ENCODE assay signal across 40 mouse cellular contexts in the genomic region with DNA sequence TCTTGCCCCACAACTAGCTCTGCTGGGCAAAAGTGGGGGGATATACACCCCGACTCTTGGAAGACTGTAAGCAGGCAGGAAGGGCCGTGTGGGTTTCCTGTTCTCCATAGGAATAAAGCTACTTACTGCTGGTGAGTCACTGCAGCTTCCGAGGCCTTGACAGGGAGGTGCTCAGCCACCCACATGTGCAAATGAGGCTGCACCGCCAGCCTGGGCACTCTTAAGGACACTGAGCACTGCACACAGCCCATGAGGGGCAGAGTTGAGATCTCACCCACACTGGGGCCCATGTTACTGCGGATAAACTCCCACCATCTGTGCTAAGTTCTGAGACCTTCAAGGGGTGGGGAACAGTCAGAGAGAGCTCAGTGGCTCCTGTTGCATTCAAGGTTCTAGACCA. TPM values are rescaled to one million over a fixed set of nuclear protein-coding genes. Genes with fewer than 3 reads are reported as not detected.
A peak's percentile ranks its signal among the peaks of the same experiment; 100 is the strongest.
DNase-seq lines count a peak whose midpoint lies in the region; ATAC-seq and TF ChIP-seq lines count a peak whose summit lies in the region.
"Had no signal": no experiment of that assay in that cellular context is flagged by ENCODE, and none has a peak within 500 bp of the region (broad histone marks: within the 10 kb centered on the region; RNA-seq: fewer than 3 reads in every experiment).

No protein-coding gene starts in this region.

- no peaks in the 10 kb centered on the region; the same call in 1 of the 2 replicates for H3K4me1 ChIP-seq in stomach, postnatal 0 days (replicated peaks; ENCODE audit: control insufficient read depth, insufficient read depth)

- H3K27ac ChIP-seq in gastrocnemius, adult 2 months, result no peak overlapping the region
- H3K27ac ChIP-seq in stomach, postnatal 0 days (replicated peaks), result no peak overlapping the region
- H3K27ac ChIP-seq: embryonic facial prominence, embryonic 10.5 days; embryonic facial prominence, embryonic 15.5 days; forebrain, embryonic 12.5 days; hindbrain, embryonic 12.5 days; hindbrain, postnatal 0 days; intestine, embryonic 15.5 days; limb, embryonic 10.5 days; limb, embryonic 15.5 days; liver, embryonic 15.5 days had no signal

- no peak for TF ChIP-seq CTCF in gastrocnemius, adult 2 months (IDR thresholded peaks at IDR 0.05)
- TF ChIP-seq CTCF in stomach, postnatal 0 days (IDR thresholded peaks at IDR 0.05; ENCODE audit: low read depth), result no peak

- H3K4me3 ChIP-seq in gastrocnemius, adult 2 months, result no peak overlapping the region
- H3K4me3 ChIP-seq in stomach, postnatal 0 days (ENCODE audit: low read depth, low read length), result no peak overlapping the region
- H3K4me3 ChIP-seq: embryonic facial prominence, embryonic 10.5 days; embryonic facial prominence, embryonic 15.5 days; forebrain, embryonic 12.5 days; hindbrain, embryonic 12.5 days; intestine, embryonic 15.5 days; limb, embryonic 10.5 days; limb, embryonic 15.5 days; liver, embryonic 15.5 days had no signal

- H3K4me2 ChIP-seq in stomach, postnatal 0 days (replicated peaks; ENCODE audit: low read depth), result no peak overlapping the region
- H3K4me2 ChIP-seq: embryonic facial prominence, embryonic 15.5 days; forebrain, embryonic 12.5 days; heart, embryonic 11.5 days; hindbrain, embryonic 12.5 days; intestine, embryonic 15.5 days; limb, embryonic 15.5 days; liver, embryonic 15.5 days; lung, embryonic 14.5 days had no signal

- no peak overlapping the region for H3K9ac ChIP-seq in stomach, postnatal 0 days (ENCODE audit: low read length)
- H3K9ac ChIP-seq: embryonic facial prominence, embryonic 15.5 days; forebrain, embryonic 12.5 days; hindbrain, embryonic 12.5 days; intestine, embryonic 15.5 days; limb, embryonic 15.5 days; liver, embryonic 15.5 days; lung, embryonic 14.5 days had no signal

- no peak for TF ChIP-seq EP300 in stomach, postnatal 0 days (optimal IDR thresholded peaks at IDR 0.05)

- no peak for ATAC-seq in stomach, postnatal 0 days (ENCODE audit: low FRiP score, low TSS enrichment)
- ATAC-seq: hindbrain, postnatal 0 days; intestine, embryonic 15.5 days had no signal

- peak; percentile 63 to 78 for DNase-seq in adrenal gland, adult (ENCODE audit: inconsistent age in 2 of 2, low spot score in 1 of 2)
- no peak for DNase-seq in adrenal gland, postnatal 4 days (ENCODE audit: low spot score in 2 of 2)
- peak; percentile 82 for DNase-seq in right cerebral cortex, adult 18-20 months
- DNase-seq in right cerebral cortex, postnatal 10 days (ENCODE audit: low spot score in 2 of 2), result no peak
- peak; percentile 32 for DNase-seq in adrenal gland, adult 8-10 months
- peak; percentile 81 for DNase-seq in brain, adult 2 months (ENCODE audit: low read depth, low spot score)
- no peak for DNase-seq in gastrocnemius, adult 2 months
- no peak for DNase-seq in stomach, postnatal 0 days (ENCODE audit: low spot score)
- DNase-seq: cerebellum, adult 8-10 months; cerebellum, postnatal 25 days; gastrocnemius, postnatal 36 days; heart, adult 18-20 months; heart, postnatal 36 days; kidney, adult 2 months; kidney, postnatal 4 days; lung, embryonic 14.5 days; lung, postnatal 14 days; midbrain, embryonic 14.5 days; spleen, adult 18-20 months had no signal

- H3K36me3 ChIP-seq in stomach, postnatal 0 days (ENCODE audit: control insufficient read depth, insufficient read depth, low read length), result no peaks in the 10 kb centered on the region
- H3K36me3 ChIP-seq: embryonic facial prominence, embryonic 10.5 days; embryonic facial prominence, embryonic 15.5 days; forebrain, embryonic 12.5 days; hindbrain, embryonic 12.5 days; intestine, embryonic 15.5 days; limb, embryonic 10.5 days; limb, embryonic 15.5 days; liver, embryonic 15.5 days had no signal

- no peaks in the 10 kb centered on the region for H3K9me3 ChIP-seq in stomach, postnatal 0 days (ENCODE audit: control insufficient read depth, low read length)
- H3K9me3 ChIP-seq: embryonic facial prominence, embryonic 10.5 days; embryonic facial prominence, embryonic 15.5 days; forebrain, embryonic 12.5 days; hindbrain, embryonic 12.5 days; intestine, embryonic 15.5 days; limb, embryonic 10.5 days; limb, embryonic 15.5 days; liver, embryonic 15.5 days had no signal

- intact Hi-C loops in gastrocnemius, adult 2 months (cut with DNase I), result no loop called here

- WGBS in stomach, postnatal 0 days, result 60% methylated on average over 5 of the region's 5 CpGs

- H3K27me3 ChIP-seq in stomach, postnatal 0 days (ENCODE audit: control insufficient read depth, insufficient read depth, low read length), result no peaks in the 10 kb centered on the region

RNA-seq across cellular contexts. Expression of gene Kcnt1, which starts 3.1 kb away (rescaled TPM):
- total RNA-seq in adrenal gland, postnatal 4 days (2021), result 10 to 100 TPM; 12.2 to 12.9 TPM
- total RNA-seq in adrenal gland, adult 8-10 months (2022), result 10 to 100 TPM in 2 of 4 experiments, 1 to 10 TPM in 2; 1.8 to 12.1 (median 8.0) TPM
- total RNA-seq in gastrocnemius, adult 2 months (2021), result under 1 TPM in 1 of 2 experiments, not detected in 1; 0.05 TPM
- 0.19 and 0.30 TPM in 2 replicates for polyA plus RNA-seq in stomach, postnatal 0 days (2015; fragmentation: Nextera tagmentation; extraction: Ambion mirVana)
- total RNA-seq: MEL; monocyte, adult 5-6 weeks had no signal
- polyA plus RNA-seq: liver, embryonic 15.5 days had no signal

RNA-seq across cellular contexts. Expression of gene Sohlh1, which starts 19.6 kb away (rescaled TPM):
- total RNA-seq in adrenal gland, postnatal 4 days (2021), result not detected
- total RNA-seq in adrenal gland, adult 8-10 months (2022), result not detected
- not detected for total RNA-seq in gastrocnemius, adult 2 months (2021)
- polyA plus RNA-seq in stomach, postnatal 0 days (2015; fragmentation: Nextera tagmentation; extraction: Ambion mirVana), result 0.10 TPM in 1 of 2 replicates, not detected in the other
- total RNA-seq: adrenal gland, adult 18-20 months; gastrocnemius, adult 18-20 months; gastrocnemius, postnatal 36 days; heart, adult 18-20 months; heart, postnatal 36 days; hindbrain, postnatal 0 days; layer of hippocampus, adult 8-10 months; layer of hippocampus, postnatal 25 days; MEL; monocyte, adult 5-6 weeks had no signal
- polyA plus RNA-seq: embryonic facial prominence, embryonic 10.5 days; embryonic facial prominence, embryonic 15.5 days; forebrain, embryonic 12.5 days; heart, embryonic 11.5 days; heart, embryonic 16.5 days; hindbrain, embryonic 12.5 days; hindbrain, postnatal 0 days; intestine, embryonic 15.5 days; limb, embryonic 10.5 days; limb, embryonic 15.5 days; liver, embryonic 15.5 days; lung, embryonic 14.5 days; midbrain, embryonic 14.5 days; neural tube, embryonic 14.5 days had no signal

RNA-seq across cellular contexts. Expression of gene Lcn9, which starts 43.7 kb away (rescaled TPM):
- total RNA-seq in adrenal gland, postnatal 4 days (2021), result not detected
- total RNA-seq in adrenal gland, adult 8-10 months (2022), result not detected
- total RNA-seq in gastrocnemius, adult 2 months (2021), result not detected
- polyA plus RNA-seq in stomach, postnatal 0 days (2015; fragmentation: Nextera tagmentation; extraction: Ambion mirVana), result not detected in 2 replicates
- total RNA-seq: adrenal gland, adult 18-20 months; gastrocnemius, adult 18-20 months; gastrocnemius, postnatal 36 days; heart, adult 18-20 months; heart, postnatal 36 days; hindbrain, postnatal 0 days; layer of hippocampus, adult 8-10 months; layer of hippocampus, postnatal 25 days; MEL; monocyte, adult 5-6 weeks had no signal
- polyA plus RNA-seq: embryonic facial prominence, embryonic 10.5 days; embryonic facial prominence, embryonic 15.5 days; forebrain, embryonic 12.5 days; heart, embryonic 11.5 days; heart, embryonic 16.5 days; hindbrain, embryonic 12.5 days; hindbrain, postnatal 0 days; intestine, embryonic 15.5 days; kidney, adult 2 months; kidney, embryonic 16.5 days; limb, embryonic 10.5 days; limb, embryonic 15.5 days; liver, embryonic 15.5 days; lung, embryonic 14.5 days; midbrain, embryonic 14.5 days; neural tube, embryonic 14.5 days; stomach, embryonic 16.5 days had no signal

RNA-seq across cellular contexts. Expression of gene Glt6d1, which starts 51.0 kb away (rescaled TPM):
- total RNA-seq in adrenal gland, postnatal 4 days (2021), result not detected
- total RNA-seq in adrenal gland, adult 8-10 months (2022), result not detected
- not detected for total RNA-seq in gastrocnemius, adult 2 months (2021)
- polyA plus RNA-seq in stomach, postnatal 0 days (2015; fragmentation: Nextera tagmentation; extraction: Ambion mirVana), result not detected in 2 replicates
- total RNA-seq: adrenal gland, adult 18-20 months; gastrocnemius, adult 18-20 months; gastrocnemius, postnatal 36 days; heart, adult 18-20 months; heart, postnatal 36 days; hindbrain, postnatal 0 days; layer of hippocampus, adult 8-10 months; layer of hippocampus, postnatal 25 days; MEL; monocyte, adult 5-6 weeks had no signal
- polyA plus RNA-seq: embryonic facial prominence, embryonic 10.5 days; embryonic facial prominence, embryonic 15.5 days; forebrain, embryonic 12.5 days; heart, embryonic 11.5 days; heart, embryonic 16.5 days; hindbrain, embryonic 12.5 days; hindbrain, postnatal 0 days; intestine, embryonic 15.5 days; kidney, adult 2 months; kidney, embryonic 16.5 days; limb, embryonic 10.5 days; limb, embryonic 15.5 days; liver, embryonic 15.5 days; lung, embryonic 14.5 days; midbrain, embryonic 14.5 days; neural tube, embryonic 14.5 days; stomach, embryonic 16.5 days; thymus, postnatal 0 days had no signal

Comparison
In these comparisons a context has a peak if more than half of its experiments do, and no peak if none do; other contexts are left out.
1. DNase-seq: peak in adrenal gland, adult (2 of 2), right cerebral cortex, adult 18-20 months (single experiment), adrenal gland, adult 8-10 months (single experiment) and brain, adult 2 months (single experiment); none in adrenal gland, postnatal 4 days (0 of 2), right cerebral cortex, postnatal 10 days (0 of 2), gastrocnemius, adult 2 months (single experiment) and stomach, postnatal 0 days (single experiment).